Mouse (Mus musculus) neural tube, embryonic 11.5 days (tissue): ENCODE measurements around the gene Rps6kb1. TPM values are rescaled to one million over a fixed set of nuclear protein-coding genes. Genes with fewer than 3 reads are reported as not detected.

Source experiments
- microRNA counts: library from miRNA; unstranded; fragments of <30 nt; microRNA quantifications from one replicate; lab custom pipeline; 2015
- microRNA-seq: library from miRNA; unstranded; fragments of <30 nt; microRNA quantifications from one replicate; pipeline ENCODE4, GENCODE M21; 2016
- polyA plus RNA-seq: library from polyadenylated mRNA; unstranded; fragments of >200 nt; fragmentation: Nextera tagmentation; extraction: Ambion mirVana; gene quantifications from 2 replicates; pipeline ENCODE4 v1.2.1, GENCODE M21; 2014

The Rps6kb1 gene
- polyA plus RNA-seq, 1 experiment from 2014 or later: 56.4 TPM

MicroRNAs encoded within 50 kb of the gene (microRNA counts, 519-probe panel; counts per million panel counts)
- 4,392 counts per million, percentile 81 among the panel's probes with 10 or more counts for microRNA mmu-miR-21 (lab: Ali Mortazavi, UCI)

Small RNAs within 50 kb of the gene (microRNA-seq; reads per million reads assigned to microRNA genes)
- 4,635 reads per million, percentile 90 among the genes with 10 or more reads in this experiment for gene Mir21a

Other genes with a start within 250 kb of the Rps6kb1 start
- gene Med13, start 187.2 kb downstream of the Rps6kb1 start, polyA plus RNA-seq: 14.0 and 14.6 TPM in 2 replicates
- gene Rnft1, start 60.1 kb downstream of the Rps6kb1 start, polyA plus RNA-seq: 21.3 and 21.5 TPM in 2 replicates
- 11.3 and 13.2 TPM in 2 replicates for gene Tubd1, start 186 bp upstream of the Rps6kb1 start, polyA plus RNA-seq
- gene Vmp1, start 139.0 kb upstream of the Rps6kb1 start, polyA plus RNA-seq: 93.5 and 103 TPM in 2 replicates
- 36.7 and 40.3 TPM in 2 replicates for gene Ptrh2, start 139.2 kb upstream of the Rps6kb1 start, polyA plus RNA-seq
- gene Cltc, start 212.8 kb upstream of the Rps6kb1 start, polyA plus RNA-seq: 196 and 214 TPM in 2 replicates